Mouse (Mus musculus): ENCODE measurements around the gene Fubp1.
A peak's percentile ranks its signal among the peaks of the same experiment; 100 is the strongest.
"Not testable (repeated sequence)": the region's sequence is repeated elsewhere in the genome, so short reads cannot be mapped to it uniquely, and the experiment has no call there.

Fubp1 gene

DNA sequence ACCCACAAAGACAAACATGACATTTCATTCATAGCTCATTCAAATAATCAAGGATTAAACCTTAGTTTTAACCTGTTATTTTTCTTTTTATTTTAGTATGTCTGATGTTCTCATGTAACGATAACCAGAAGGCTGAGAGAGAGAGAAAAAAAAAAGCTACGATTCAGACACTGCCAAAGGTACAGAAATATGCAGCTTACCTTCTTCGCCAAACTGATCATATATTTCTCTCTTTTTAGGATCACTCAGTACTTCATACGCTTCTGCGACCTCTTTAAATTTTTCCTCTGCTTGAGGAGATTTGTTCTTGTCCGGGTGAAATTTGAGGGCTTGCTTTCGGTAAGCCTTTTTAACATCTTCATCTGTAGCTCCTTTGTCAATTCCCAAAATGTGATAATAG, 17.0 kb upstream of the Fubp1 start:
- no peak for DNase-seq (ENCODE audit: low spot score)

DNA sequence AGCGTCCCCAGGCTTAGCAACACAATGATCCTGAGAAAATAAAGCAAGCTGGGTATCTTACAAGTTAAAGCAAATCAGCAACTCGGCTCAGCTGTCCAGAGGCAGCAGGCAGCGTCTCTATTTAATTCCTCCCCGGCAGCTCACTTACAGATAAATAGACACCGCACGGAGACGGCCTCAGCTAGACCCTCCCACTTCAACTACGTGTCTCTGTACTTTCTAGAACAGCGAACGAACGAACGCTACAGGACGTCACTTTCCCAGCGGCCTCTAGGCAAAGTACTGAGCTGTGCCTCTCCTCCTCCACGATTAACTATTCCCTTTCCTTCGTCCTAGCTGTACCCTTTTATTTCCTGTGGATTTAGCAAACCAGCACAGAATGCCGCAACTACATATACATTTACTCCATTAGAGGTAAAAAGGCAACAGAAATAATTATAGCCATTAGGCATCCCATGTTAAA, 16.6 kb upstream of the Fubp1 start:
- DNase-seq (ENCODE audit: low spot score), result peak; percentile 96

DNA sequence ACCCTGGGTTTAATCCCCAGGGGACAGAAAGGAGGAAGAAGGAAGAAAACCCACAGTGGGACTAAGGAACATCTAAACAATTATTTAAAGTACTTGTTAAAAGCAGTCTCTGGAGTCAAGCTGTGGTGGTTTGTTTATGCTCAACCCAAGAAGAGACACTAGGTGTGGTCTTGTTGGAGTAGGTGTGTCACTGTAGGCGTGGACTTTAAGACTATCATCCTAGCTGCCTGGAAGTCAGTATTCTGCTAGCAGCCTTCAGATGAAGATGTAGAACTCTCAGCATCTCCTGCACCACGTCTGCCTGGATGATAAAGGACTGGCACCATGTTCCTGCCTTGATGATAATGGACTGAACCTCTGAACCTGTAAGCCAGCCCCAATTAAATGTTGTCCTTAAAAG, 13.0 kb upstream of the Fubp1 start:
- DNase-seq (ENCODE audit: low spot score), result not testable (repeated sequence)

DNA sequence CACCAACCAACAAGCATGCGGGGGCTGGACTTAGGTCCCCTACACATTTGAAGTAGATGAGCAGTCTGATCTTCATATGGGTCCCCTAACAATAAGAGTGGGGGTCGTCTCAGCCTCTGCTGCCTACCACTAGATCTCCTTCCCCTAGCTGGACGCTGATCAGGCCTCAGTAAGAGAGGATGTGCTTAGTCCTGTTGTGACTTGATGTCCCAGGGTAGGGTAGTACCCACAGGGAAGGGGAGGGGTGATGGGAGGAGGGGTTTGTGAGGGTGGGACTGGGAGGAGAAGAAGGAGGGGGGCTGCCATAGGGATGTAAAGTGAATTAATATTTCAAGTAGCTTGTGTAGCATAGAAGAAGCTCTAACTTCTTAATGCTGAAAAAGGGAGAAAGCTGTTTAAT, 11.1 kb upstream of the Fubp1 start:
- no peak for DNase-seq (ENCODE audit: low spot score)

DNA sequence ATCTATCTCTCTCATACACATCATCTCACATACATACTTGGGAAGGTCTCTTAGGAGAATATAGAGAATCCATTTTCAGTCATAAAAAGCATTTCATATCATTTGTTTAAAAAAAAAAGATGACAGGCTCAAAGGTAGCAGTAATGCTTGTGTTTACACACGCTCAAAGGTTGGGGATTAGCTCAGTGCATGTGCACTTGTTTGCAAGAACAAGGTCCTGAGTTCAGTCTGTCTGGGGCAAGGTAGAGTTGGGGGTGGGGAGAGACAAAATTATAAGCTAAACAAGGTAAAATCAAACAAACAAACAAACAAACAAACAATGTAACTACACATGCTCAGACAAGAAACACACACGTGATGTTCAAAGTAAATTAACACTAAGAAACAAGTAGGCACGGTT, 9.0 kb upstream of the Fubp1 start:
- no peak for DNase-seq (ENCODE audit: low spot score)

DNA sequence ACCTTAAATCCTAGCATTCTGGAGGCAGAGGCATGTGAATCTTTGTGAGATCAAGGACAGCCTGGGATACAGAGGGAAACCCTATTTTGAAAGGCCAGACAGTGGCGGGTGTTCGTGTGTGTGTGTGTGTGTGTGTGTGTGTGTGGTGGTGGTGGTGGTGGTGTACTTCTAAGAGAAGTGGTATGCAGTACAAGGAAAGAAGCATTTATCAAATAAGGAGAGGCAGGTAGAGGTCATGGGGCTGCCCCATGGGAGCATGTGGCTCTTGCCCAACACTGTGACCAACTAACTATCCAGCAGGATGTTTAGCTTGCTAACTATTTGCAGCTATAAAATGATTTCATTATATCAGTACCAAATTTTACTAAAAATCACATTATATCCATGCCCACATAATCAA, 8.6 kb upstream of the Fubp1 start:
- DNase-seq (ENCODE audit: low spot score), result no peak

DNA sequence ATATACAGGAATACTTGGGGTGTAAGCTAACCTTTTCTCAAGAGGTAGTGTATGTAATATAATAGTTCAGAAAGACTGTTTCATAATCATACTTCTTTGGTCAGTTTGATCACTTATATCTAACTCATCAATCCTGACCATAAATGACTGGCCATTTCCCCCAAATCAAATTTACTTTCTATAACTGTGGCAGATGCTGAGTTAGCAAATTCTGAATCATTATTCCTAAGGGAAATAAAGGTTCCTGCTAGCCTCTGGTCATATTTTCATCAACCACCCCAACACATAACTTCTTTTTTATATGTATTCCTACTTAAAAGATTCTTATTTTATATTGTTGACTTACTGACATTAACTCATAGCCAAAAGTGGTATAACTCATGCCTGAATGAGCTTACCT, 7.3 kb upstream of the Fubp1 start:
- DNase-seq (ENCODE audit: low spot score), result no peak

DNA sequence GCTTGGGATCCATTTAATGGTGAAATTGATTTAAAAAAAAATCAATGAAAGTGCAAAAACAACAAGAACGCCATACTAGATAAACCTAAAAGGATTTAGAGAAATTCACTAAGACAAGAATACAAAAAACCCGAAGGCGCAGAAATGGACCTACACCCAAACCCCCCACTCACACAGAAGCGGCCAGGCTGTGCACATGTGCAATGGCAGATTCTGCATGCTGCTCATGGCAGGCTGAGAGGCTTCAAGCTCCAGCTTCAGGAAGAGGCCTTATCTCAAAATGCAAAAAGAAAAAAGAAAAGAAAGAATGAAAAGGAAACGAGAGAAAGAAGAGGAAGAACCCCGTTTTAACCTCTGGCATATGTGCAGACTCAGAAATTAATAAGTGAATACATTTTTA, 6.8 kb upstream of the Fubp1 start:
- no peak for DNase-seq (ENCODE audit: low spot score)

DNA sequence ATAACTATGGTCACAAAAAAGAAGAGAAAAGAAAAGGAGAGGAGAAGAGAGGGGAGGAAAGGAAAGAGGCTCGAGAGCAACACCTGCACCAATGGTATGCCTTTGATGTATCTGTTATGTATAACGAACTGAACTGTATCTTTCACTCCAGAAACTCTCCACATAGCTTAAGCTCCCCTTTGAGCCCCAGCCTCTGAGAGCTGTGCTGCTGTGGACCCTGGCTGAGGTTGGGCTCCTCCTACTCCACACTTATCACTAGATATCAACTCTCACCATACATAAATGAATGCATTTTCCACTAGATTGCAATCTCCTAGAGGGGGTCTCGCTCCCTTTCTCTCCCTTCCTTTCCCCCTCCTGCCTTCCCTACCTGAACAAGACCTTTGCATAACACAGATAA, 6.2 kb upstream of the Fubp1 start:
- DNase-seq (ENCODE audit: low spot score), result no peak

DNA sequence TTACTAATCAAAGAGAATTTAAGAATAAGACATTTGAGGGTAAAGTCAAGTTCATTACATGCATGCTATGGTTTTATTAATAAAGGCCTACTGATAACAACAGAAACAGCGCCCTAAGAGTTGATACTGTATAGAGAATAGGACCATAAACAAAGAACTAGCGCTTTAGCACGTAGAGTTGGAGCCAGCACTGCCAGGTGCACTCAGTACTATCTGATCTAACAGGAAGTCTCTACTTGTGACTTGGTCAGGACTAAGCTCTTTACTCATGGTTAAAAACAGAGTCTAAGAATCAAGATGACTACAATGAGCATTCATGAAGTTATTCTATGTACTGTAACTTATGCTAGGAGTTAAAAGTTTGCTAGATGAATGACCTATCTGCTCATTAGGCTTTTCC, 5.6 kb upstream of the Fubp1 start:
- DNase-seq (ENCODE audit: low spot score), result no peak

DNA sequence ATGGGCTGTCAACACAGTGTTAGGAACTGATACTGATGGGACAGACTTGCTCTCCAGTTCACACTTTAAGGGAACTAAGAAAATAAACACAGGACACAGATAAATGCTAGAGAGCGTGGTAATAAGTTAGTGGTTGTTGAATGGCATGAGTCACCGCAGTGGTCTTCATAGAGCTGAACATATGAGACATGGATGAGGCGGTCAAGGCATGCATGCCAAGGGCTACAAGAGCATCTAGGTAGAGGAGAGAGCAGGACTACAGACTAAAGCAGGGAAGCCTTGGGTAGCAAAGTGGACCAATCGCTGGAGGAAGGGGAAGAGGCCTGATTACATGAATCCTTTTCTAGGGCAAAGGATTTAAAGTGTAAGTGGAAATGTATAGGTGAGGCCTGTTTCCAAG, 3.1 kb upstream of the Fubp1 start:
- DNase-seq (ENCODE audit: low spot score), result no peak

DNA sequence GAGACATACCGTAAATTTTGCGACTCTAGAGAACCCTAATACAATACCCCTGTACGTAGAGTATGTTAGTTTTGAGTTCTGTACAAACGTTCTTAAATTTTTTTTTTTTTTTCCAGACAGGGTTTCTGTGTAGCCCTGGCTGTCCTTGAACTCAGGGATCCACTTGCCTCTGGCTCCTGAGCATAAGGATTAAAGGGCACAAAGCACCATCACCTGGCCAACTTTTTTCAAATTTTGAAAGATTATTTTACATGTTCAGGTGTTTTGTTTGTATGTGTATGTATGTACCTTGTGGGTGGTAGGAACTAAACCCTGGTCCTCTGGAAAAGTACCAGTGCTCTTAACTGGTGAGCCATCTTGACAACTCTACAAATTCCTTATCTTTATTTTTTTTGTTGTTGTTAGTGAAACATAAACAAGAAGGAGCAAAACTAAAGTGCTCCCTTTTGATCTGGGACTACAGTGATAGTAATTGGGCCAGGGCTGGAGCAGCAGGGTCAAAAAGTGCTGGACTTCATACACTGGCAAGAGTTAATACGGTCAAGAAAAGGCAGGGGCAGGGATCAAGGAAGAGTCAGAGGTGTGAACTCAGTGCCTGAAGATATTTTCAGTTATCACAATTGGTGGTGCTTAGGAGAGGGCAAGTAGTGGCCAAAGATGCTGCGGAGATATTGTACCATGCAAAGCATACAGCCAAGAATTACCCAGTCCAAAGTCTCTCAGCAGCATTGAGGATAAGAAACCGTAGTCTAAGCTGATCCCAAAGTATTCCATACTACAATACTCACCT, 1.9 kb upstream of the Fubp1 start:
- DNase-seq (ENCODE audit: low spot score), result no peak

DNA sequence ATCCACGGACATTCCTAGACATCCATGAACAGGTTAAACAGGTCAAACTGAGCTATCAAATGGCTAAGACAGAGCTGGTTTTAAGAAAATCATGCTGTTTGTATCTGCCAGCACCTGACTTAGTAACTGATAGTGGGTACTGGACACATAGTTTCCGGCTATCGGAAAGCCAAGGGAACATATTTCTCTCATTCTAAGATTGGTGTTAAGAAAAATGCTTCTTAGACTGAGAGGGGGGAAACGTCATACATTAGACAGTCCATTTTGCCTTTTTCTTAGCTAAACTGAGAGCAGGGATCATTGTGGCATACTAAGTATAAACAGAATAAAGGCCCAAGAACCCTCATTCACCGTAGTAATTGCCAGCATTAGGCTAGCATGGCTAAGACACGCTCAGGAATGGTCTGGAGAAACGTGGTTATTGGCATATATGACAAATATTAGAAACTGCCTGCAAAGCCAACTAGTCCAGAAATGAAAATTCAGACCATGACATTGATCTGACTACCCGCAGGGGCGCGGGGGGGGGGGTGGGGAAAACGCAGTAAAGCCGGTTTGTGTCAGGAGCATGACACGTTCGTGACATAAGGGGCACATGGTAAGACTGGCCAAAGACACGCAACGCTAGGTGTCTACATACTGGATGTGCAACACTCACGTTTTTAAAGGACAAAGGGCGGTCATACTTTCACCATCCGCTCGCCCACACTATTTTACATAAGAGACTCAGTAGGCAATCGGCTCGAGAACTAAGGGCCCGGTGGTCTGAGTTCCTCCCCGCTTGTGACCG, 850 bp upstream of the Fubp1 start:
- DNase-seq (ENCODE audit: low spot score), result peak; percentile 76

DNA sequence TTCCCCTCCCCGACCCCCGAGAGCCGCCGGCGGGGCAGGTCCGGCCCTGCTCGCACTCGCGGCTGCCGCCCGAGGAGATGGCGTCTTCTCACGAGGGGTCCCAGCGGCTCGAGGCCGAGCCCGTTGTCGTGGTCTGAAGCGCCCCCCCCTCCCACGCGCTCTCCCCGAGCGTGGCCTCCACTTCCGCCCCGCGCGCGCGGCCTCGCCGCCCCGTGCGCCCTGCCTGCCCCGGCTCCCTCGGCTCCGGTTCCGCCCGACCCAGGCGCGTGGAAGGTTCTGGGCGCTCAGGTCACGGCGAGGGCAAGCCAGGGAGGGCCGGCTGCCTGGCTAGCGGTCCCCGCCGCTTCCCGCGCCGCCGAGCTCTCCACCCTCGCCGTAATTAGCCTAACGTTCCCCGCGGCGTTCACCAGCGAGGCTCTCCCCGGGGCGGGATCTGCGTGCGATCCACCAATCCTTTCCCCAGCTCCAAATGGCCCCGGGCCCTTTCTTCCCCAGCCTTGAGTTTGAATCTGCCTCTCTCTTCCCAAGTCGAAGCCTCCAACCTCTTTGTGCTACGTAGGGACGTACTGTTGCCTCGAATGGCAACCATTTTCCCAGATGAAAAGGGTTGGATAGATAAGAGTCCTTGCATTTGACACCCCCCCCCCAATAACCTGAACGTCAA, 638 bp downstream of the Fubp1 start:
- DNase-seq (ENCODE audit: low spot score), result peak; percentile 78

DNA sequence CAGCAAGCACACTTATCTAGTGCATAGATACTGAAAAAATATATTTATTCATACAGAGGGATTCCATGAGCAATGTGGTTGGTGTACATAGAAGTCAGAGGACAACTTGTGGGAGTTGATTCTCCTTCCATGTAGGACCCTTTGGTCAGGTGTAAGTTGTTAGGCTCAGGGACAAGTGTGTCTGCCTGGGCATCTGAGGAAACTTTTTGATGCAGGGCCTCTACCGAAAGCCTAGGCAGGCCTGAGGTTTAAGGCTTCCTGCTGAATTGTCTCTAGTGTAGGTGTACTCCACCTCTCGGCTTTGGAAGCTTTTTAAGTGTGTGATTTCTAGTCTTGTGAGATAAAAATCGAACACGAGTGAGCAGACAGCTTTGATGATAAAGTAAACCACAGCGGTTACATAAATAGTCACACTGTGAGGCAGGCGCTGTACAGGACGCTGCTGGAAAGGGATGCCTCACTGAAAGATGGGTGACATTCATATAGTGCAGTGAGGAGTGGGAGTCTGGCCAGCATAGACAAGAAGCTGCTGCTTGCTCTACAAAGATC, 1.6 kb downstream of the Fubp1 start:
- peak; percentile 24 for DNase-seq (ENCODE audit: low spot score)

DNA sequence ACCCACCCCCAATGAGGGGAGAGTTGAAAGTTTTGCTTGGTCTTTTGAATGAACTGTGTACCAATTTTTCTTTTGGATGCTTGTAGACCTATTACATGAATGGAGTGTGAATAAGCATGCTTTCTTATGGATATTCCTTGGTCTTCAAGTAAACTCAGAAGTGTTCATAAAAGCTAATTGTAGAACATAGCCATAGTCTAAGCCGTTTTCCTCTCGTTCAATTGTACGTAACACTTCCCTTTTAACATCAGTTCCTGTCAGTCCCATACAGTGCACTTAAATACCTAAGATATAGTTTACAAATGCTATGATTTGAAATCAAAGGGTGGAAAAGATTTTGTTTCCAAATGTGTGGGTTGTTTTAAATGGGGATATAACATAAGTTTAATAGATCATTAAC, 3.2 kb downstream of the Fubp1 start:
- DNase-seq (ENCODE audit: low spot score), result no peak

DNA sequence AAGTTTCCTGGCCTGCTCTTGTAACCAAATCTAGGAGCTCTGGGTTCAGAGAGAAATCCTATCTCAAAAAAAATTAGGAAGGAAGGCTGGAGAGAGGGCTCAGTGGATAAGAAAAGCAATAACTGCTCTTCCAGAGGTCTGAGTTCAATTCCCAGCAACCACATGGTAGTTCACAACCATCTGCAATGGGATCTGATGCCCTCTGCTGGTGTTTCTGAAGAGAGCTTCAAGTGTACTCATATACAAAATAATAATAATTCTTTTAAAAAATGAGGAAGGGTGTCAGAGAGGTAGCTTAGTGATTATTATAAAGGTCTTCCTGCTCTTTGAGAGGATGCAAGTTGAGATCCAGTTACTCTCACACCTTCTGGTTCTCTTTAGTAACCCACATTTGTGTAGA, 14.7 kb downstream of the Fubp1 start:
- DNase-seq (ENCODE audit: low spot score), result no peak

DNA sequence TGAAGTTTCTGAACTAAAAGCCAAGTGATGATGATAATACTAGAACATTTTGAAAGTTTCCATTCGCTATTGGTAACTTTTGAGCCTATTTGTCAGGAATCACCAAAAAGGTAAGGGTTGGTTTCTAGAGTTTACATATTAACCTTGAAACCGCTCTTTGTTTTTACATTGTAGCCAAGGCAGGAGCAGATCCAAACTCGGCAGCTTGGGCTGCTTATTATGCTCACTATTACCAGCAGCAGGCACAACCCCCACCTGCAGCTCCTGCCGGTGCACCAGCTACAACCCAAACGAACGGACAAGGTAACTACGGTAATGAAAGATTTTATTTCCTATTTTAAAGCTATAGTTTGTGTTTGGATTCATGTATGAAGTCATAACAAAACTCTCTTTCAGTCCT, 15.7 kb downstream of the Fubp1 start:
- no peak for DNase-seq (ENCODE audit: low spot score)

DNA sequence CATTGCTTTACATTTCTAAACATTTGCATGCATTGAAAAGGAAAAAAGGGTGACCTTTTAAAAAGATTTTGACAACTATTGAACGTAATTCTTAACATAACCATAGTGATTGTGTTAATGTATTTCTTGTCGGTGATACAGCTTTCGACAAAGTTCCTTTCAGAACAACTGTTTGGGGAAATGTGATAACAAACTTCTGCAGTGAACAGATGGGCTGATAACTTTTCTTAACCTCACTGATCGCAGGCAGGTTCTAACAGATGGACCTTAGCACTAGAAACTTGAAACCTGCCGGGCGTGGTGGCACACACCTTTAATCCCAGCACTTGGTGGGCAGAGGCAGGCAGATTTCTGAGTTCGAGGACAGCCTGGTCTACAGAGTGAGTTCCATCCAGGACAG, 18.6 kb downstream of the Fubp1 start:
- DNase-seq (ENCODE audit: low spot score), result no peak

DNA sequence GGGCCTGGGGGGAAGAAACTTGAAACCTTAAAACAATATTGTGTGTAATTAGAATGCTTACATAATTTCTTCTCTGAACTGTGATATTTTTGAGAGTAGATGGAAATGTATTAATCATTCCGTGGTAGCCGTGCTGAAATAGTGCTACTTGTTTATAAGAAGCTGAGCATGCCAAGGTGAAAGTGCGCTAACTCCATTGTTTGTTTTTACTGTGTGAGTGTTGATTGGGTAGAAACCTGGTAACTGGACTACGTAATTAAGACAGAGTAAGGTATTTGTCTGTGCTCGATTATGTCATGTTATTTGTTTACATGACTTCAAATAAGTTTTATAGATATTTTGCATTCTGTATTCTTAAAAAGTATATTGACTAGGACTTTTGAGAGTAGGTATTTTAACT, 19.0 kb downstream of the Fubp1 start:
- peak; percentile 35 for DNase-seq (ENCODE audit: low spot score)

DNA sequence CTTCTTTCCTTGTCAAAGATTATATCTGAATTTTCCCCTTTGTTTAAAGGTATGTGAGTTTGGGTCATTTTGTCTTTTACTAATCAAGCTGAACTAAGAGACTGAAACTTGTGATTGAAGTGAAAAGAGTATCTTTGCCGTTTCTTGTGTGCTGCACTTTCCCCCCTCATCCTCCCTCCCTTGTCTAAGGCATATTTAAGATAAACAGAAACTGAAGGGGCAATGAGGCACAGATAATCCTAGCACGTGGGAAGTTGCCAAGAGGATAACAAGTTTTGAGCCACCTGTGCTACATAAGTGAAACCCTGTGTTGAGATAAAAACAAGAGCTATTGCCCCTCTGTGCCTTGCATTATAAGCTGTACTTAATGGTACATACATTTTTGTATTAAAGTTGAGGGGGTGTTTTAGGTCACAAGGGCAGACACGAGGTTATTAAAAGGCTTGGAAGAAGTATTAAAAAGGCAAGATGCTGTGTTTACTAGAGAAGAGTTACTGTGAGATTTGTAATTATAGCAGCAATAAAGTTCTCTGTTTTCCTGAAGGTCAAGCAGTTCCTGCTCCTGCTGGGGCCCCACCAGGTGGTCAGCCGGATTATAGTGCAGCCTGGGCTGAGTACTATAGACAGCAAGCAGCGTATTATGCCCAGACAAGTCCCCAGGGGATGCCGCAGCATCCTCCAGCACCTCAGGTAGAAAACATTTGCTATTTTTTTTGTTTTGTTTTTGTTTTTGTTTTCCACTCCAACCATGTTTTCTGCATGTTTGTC, 21.3 kb downstream of the Fubp1 start:
- DNase-seq (ENCODE audit: low spot score), result no peak

DNA sequence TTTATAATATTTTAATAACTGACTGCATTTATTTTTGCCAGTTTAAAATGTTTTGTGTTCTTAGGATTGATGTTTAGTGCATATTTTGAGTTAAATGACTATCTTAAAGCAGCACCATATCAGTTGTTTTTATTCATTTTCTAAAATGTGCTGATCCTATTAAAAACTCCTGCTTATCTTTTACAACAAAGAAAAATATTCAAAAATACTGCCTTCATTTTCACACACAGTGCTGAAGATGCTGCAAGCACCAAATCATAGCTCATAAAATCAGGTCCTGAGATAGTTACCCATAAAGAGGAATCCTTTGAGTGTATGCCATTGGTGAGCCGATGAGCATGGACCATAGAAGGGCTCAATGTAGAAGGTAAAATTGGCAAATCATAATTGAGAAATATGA, 25.0 kb downstream of the Fubp1 start:
- no peak for DNase-seq (ENCODE audit: low spot score)
